Mouse (Mus musculus) megakaryocyte, embryonic 14.5 days (primary cell): ENCODE measurements around the gene Jakmip3.

Experiments used
- FLI1 ChIP-seq: IDR thresholded peaks from 2 replicates; pipeline ENCODE4 v1.6.1; 2012; ENCODE audit warnings: low read length, inconsistent platforms, mixed read lengths
- GATA1 ChIP-seq: IDR thresholded peaks from 3 replicates; pipeline ENCODE4 v1.6.1; 2012; ENCODE audit warnings: mixed read lengths, low read length, inconsistent platforms, borderline replicate concordance

DNA sequence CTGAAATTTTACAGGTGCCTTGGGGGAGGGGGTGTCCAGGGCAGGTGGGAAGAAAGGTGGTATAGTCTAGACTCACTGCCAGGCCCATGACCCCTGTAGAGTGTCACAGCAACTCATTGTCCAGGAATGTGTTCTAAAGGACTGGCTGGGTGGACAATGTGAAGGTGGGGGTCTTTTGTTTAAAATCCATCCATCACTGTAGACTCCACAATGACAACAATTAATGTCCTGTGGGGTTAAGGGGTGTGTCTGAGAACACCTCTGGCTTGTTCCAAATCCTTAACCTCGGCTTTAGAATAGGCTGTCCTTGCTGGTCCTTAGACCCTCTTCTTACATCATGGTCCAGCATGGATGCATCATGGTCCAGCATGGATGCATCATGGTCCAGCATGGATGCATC, 143.8 kb downstream of the Jakmip3 start:
- no peak for TF ChIP-seq GATA1
- no peak for TF ChIP-seq FLI1
